Mouse (Mus musculus): ENCODE data around the gene Pank3. TPM values are rescaled to one million over a fixed set of nuclear protein-coding genes. Genes with fewer than 3 reads are reported as not detected.
"Not testable (repeated sequence)": the region's sequence is repeated elsewhere in the genome, so short reads cannot be mapped to it uniquely, and the experiment has no call there.

Pank3 gene
- total RNA-seq, 2 experiments from 2014 or later = 19.1 to 27.0 TPM

DNA sequence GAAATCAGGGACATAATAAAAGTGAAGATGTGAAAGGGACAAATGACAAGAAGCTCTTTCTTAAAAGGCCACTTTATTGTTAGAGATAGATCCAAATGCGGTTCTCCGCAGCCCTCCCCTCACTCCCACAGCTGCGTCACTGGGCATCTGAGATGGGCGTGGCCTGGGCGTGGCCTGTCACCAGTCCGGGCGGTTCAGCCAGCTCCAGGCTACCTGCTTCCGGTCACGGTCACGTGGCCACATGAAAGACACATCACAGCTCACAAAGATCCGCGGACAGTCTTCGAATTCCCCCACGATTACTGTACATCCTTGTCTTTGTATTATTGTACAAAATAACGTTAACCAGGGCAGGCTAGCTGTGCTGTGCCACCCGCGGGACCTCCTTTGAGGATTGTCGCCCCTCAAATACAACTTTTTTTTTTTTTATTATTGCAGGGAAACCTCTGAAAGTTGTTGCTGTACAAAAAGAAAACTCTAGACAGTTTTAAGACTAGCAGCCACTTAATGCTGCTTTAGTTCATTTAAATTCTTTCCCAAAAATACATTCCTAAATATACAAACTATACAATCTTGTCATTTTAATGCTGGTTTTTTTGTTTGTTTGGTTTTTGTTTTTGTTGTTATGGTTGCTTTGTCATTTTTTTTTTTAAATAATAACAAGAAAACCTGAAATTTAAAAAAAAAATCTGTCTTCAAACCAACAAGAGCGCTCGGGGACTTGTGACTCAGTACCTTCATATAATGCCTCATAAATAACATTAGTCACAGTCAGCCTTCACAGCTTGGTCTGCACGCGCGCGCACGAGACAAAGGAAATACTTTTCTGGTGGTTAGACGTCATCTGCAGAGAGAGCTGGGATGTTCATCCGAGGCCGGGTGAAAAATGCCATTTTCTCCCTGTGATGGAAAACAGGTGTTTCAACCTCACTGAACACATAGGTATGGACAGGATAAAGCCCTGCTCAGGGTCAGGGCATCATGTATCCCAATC, 69.4 kb downstream of the Pank3 start:
- peak; percentile 79 for ATAC-seq (replicated peaks; ENCODE audit: poor library complexity)

DNA sequence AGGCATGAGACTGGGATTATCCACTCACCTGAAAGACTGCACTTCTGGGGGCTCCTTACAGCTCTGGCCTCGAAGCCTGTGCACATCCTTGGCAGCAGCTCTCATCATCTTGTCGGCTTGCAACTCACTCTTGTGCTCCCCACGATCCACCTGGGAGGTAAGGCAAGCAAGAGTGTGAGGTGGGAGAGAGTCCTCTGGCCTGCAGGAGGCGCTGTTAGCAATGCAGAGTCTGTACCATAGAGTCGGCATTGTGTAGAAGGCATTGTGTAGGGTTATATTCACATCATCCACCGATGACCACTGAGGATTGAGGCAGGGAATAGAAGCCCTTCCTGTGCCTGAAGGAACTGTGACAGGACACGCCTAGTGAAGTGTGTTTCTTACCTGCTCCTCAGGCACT, 71.0 kb downstream of the Pank3 start:
- 0 out of 2 replicates have a peak, but pooled peaks have one; percentile 24 for ATAC-seq (replicated peaks; ENCODE audit: poor library complexity)

DNA sequence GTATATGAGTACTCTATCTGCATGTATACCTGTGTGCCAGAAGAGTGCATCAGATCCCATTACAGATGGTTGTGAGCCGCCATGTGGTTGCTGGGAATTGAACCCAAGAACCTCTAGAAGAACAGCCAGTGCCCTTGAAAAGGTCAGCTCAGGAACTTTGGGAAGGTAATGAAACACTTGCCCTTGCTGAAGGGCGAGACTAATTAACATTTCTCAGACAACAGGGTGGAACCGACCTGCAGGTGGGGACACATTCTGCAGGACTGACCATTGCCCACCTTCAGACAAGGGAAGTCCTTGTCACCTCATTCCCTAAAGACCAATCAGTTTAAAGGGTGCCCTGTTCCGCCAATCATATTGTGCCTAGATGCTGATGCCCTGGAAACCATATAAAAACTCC, 71.5 kb downstream of the Pank3 start:
- not testable (repeated sequence) for ATAC-seq (replicated peaks; ENCODE audit: poor library complexity)

Other genes with a start within 250 kb of the Pank3 start
- gene Fbll1, start 29.4 kb downstream of the Pank3 start, total RNA-seq (2015) = not detected in 2 replicates
- not detected in 2 replicates for gene Fbll1, start 29.4 kb downstream of the Pank3 start, total RNA-seq (2017)
- 124 and 138 TPM in 2 replicates for gene Rars, start 65.0 kb downstream of the Pank3 start, total RNA-seq (2015)
- 97.4 and 113 TPM in 2 replicates for gene Rars, start 65.0 kb downstream of the Pank3 start, total RNA-seq (2017)
- gene Wwc1, start 211.0 kb downstream of the Pank3 start, total RNA-seq (2015) = 0.02 TPM in 1 of 2 replicates, not detected in the other
- gene Wwc1, start 211.0 kb downstream of the Pank3 start, total RNA-seq (2017) = 0.03 TPM in 1 of 2 replicates, not detected in the other

Measured in megakaryocyte progenitor cell, adult 5-6 weeks (primary cell).